Mouse (Mus musculus) heart, embryonic 11.5 days (tissue): ENCODE results near the gene Rab11b. TPM values are rescaled to one million over a fixed set of nuclear protein-coding genes. Genes with fewer than 3 reads are reported as not detected.

Experiments
- ATAC-seq: fragments of 200-750 bp; cut with Nextera tagmentation; replicated peaks from 2 replicates; pipeline ENCODE4 v1.8.0; 2017; ENCODE audit warnings: moderate library complexity; ENCODE audit not compliant: insufficient number of reproducible peaks, low FRiP score, low TSS enrichment
- H3K27ac ChIP-seq: fragments of 300-500 bp; sonication (generic); 2 replicates; pipeline ENCODE4 v1.5.1; 2014; ENCODE audit warnings: mild to moderate bottlenecking, low read depth, low read length
- H3K27me3 ChIP-seq: fragments of 300-500 bp; sonication (generic); 2 replicates; pipeline ENCODE4 v1.6.1; 2014; ENCODE audit warnings: mild to moderate bottlenecking, low read length, mixed read lengths; ENCODE audit not compliant: control insufficient read depth, insufficient read depth
- H3K36me3 ChIP-seq: fragments of 300-500 bp; sonication (generic); 2 replicates; pipeline ENCODE4 v1.6.1; 2014; ENCODE audit warnings: mild to moderate bottlenecking, low read length, moderate library complexity, mixed read lengths; ENCODE audit not compliant: control insufficient read depth, insufficient read depth
- H3K4me1 ChIP-seq: fragments of 300-500 bp; sonication (generic); 2 replicates; pipeline ENCODE4 v1.6.1; 2014; ENCODE audit warnings: low read length; ENCODE audit not compliant: control insufficient read depth, insufficient read depth
- H3K4me2 ChIP-seq: fragments of 300-500 bp; sonication (generic); 2 replicates; pipeline ENCODE4 v1.6.1; 2014; ENCODE audit warnings: mild to moderate bottlenecking, moderate library complexity
- H3K4me3 ChIP-seq: fragments of 300-500 bp; sonication (generic); 2 replicates; pipeline ENCODE4 v1.5.1; 2014; ENCODE audit warnings: low read depth, low read length
- H3K9ac ChIP-seq: fragments of 300-500 bp; sonication (generic); 2 replicates; pipeline ENCODE4 v1.6.1; 2014; ENCODE audit warnings: mild to moderate bottlenecking, low read depth, low read length, moderate library complexity
- H3K9me3 ChIP-seq: fragments of 300-500 bp; sonication (generic); replicated peaks from 2 replicates; pipeline ENCODE4 v1.6.1; 2016; ENCODE audit warnings: low read length; ENCODE audit not compliant: control insufficient read depth
- WGBS: fragments of 180-500 bp; shearing (Covaris S2); extraction: QIAGEN DNeasy Blood & Tissue Kit; methylation state at CpG from one replicate; pipeline ENCODE4 v1.1.7; 2014; ENCODE audit not compliant: insufficient replicate concordance; 5-methylcytosine and 5-hydroxymethylcytosine counted together
- polyA plus RNA-seq: library from polyadenylated mRNA; unstranded; fragments of >200 nt; fragmentation: Nextera tagmentation; extraction: Ambion mirVana; gene quantifications from 2 replicates; pipeline ENCODE4 v1.2.1, GENCODE M21; 2014

The Rab11b gene
- polyA plus RNA-seq, 1 experiment from 2014 or later: 285 TPM

GRCm38 (mm10) chr17:33779271-33779966 is 19.1 kb upstream of the Rab11b start:
- WGBS: 45% methylated on average over 9 of the region's 9 CpGs
- H3K4me3 ChIP-seq: no peak overlapping the region
- peak overlapping the region; percentile 46; the same call in 1 of the 2 replicates for H3K9ac ChIP-seq
- H3K4me2 ChIP-seq: peak overlapping the region; percentile 95
- peak overlapping the region; percentile 78 for H3K27ac ChIP-seq
- no peaks in the 10 kb centered on the region for H3K36me3 ChIP-seq
- H3K27me3 ChIP-seq: peaks cover 6% of the 10 kb centered on the region; the same call in 1 of the 2 replicates
- H3K9me3 ChIP-seq: no peaks in the 10 kb centered on the region
- H3K4me1 ChIP-seq: peaks cover 36% of the 10 kb centered on the region
- ATAC-seq: peak; percentile 40; the same call in 1 of the 2 replicates

- Histone ChIP-seq H3K4me2 (no peak overlapping the region), H3K27ac (no peak overlapping the region), H3K27me3 (no peaks in the 10 kb centered on the region), H3K36me3 (no peaks in the 10 kb centered on the region), H3K9me3 (no peaks in the 10 kb centered on the region), H3K4me3 (no peak overlapping the region), H3K4me1 (peaks cover 15% of the 10 kb centered on the region), H3K9ac (no peak overlapping the region)
- ATAC-seq: no peak
- 95% methylated on average over 4 of the region's 4 CpGs for WGBS
Observed at GRCm38 (mm10) chr17:33775287-33775686, 15.0 kb upstream of the Rab11b start.

GRCm38 (mm10) chr17:33774573-33775155 is 14.3 kb upstream of the Rab11b start:
- WGBS: 90% methylated on average over 8 of the region's 8 CpGs

GRCm38 (mm10) chr17:33773871-33774572 is 13.7 kb upstream of the Rab11b start:
- no peaks in the 10 kb centered on the region for H3K27me3 ChIP-seq
- H3K4me1 ChIP-seq: peaks cover 6% of the 10 kb centered on the region
- H3K27ac ChIP-seq: no peak overlapping the region
- H3K9me3 ChIP-seq: no peaks in the 10 kb centered on the region
- H3K4me3 ChIP-seq: no peak overlapping the region
- H3K4me2 ChIP-seq: no peak overlapping the region
- WGBS: 86% methylated on average over 6 of the region's 6 CpGs
- no peak for ATAC-seq
- H3K36me3 ChIP-seq: no peaks in the 10 kb centered on the region
- no peak overlapping the region for H3K9ac ChIP-seq

More at GRCm38 (mm10) chr17:33774573-33775155, 14.3 kb upstream of the Rab11b start:
- no peak overlapping the region for H3K4me2 ChIP-seq
- no peak for ATAC-seq
- peaks cover 12% of the 10 kb centered on the region for H3K4me1 ChIP-seq
- no peaks in the 10 kb centered on the region for H3K36me3 ChIP-seq
- no peak overlapping the region for H3K27ac ChIP-seq
- H3K9me3 ChIP-seq: no peaks in the 10 kb centered on the region
- H3K27me3 ChIP-seq: no peaks in the 10 kb centered on the region
- H3K9ac ChIP-seq: no peak overlapping the region
- H3K4me3 ChIP-seq: no peak overlapping the region

DNA sequence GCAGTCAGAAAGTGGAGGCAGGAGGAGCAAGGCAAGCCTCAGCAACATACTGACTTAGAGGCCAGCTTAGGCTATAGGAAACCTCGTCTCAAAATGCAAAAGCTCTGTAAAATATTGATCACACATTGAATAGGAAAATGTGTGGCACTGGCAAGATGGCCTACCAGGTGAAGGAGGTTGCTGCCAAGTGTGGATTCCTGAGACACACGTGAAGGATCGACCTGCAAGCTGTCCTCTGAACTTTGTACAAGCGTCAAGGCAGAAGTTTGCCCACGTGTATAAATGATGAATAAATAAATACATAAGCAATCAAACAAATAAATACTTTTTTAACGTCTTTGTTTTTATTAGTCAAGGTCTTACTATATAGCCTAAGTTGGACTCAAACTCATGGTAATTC is 13.1 kb upstream of the Rab11b start:
- WGBS: 76% methylated on average over 6 of the region's 6 CpGs
- Histone ChIP-seq H3K9ac (no peak overlapping the region), H3K4me2 (no peak overlapping the region), H3K27ac (no peak overlapping the region), H3K27me3 (no peaks in the 10 kb centered on the region), H3K9me3 (no peaks in the 10 kb centered on the region), H3K36me3 (no peaks in the 10 kb centered on the region), H3K4me3 (no peak overlapping the region), H3K4me1 (no peaks in the 10 kb centered on the region; the same call in 1 of the 2 replicates)
- ATAC-seq: no peak

DNA sequence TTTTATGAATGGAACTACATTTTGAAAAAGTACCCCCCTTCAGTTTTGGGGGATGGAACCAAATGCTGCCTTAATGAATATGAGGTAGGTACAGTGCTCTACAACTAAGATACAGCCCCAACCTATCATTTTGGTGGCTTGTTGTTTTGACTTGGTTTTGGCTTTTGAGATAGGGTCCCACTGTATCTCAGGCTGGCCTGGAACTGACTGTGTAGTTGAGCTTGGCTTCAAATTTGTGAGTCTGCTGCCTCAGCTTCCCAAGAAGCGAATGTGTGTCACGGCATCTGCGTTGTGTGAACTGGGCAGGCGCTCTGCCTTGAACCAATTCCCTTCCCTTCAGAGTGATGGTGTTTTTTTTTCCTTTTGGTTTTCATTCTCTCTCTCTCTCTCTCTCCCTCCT is 11.3 kb upstream of the Rab11b start:
- no peaks in the 10 kb centered on the region for H3K9me3 ChIP-seq
- no peak overlapping the region for H3K4me3 ChIP-seq
- no peaks in the 10 kb centered on the region for H3K27me3 ChIP-seq
- H3K36me3 ChIP-seq: no peaks in the 10 kb centered on the region
- H3K27ac ChIP-seq: no peak overlapping the region
- H3K4me2 ChIP-seq: no peak overlapping the region
- H3K9ac ChIP-seq: no peak overlapping the region
- 88% methylated on average over 4 of the region's 4 CpGs for WGBS
- H3K4me1 ChIP-seq: no peaks in the 10 kb centered on the region
- no peak for ATAC-seq

DNA sequence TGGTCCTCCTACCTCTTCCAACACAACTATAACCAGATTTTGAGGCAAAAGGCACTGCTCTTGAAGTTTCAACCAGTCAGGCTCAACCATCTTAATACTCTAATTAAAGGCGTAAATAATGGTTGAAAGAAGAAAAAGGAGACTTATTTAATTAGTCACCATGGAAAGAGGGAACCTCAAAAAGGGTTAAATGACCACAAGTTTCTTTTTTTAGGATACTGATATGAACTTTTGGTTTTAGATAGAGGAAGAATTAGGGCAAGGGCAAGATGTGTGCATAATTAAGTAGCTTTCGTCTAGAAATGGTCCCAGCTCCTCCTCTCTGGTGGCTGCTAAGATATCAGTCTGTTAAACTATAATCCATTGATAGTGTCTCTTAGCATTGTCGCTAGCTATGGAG is 6.1 kb upstream of the Rab11b start:
- H3K4me2 ChIP-seq: no peak overlapping the region
- H3K9ac ChIP-seq: no peak overlapping the region
- no peaks in the 10 kb centered on the region for H3K27me3 ChIP-seq
- no peaks in the 10 kb centered on the region for H3K9me3 ChIP-seq
- no peak overlapping the region for H3K27ac ChIP-seq
- H3K36me3 ChIP-seq: no peaks in the 10 kb centered on the region
- 65% methylated on average over 3 of the region's 3 CpGs for WGBS
- no peak overlapping the region for H3K4me3 ChIP-seq
- no peak for ATAC-seq
- H3K4me1 ChIP-seq: no peaks in the 10 kb centered on the region

DNA sequence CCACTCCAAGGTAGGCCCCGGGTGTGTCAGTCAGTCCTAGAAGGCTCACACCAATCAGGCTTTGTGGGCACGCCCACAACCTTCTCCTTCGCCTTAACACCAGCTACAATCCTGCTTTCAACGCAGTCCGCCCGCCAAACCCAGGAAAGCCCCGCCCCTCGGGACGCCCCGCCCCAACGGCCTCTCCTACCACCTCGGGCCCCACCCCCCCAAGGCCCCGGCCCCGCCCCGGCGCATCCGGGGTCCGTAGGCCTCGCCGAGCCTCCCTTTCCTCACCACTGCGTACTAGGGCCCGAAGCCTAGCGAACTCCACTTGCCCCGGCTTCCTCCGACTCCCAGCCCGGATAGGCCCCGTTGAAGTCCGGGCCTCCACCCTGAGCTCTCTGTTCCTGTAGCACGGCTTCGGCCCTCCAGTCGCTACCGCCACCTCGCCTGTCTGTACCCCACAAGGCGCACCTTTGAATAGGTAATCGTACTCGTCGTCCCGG is 519 bp downstream of the Rab11b start:
- ATAC-seq: peak; percentile 87
- Histone ChIP-seq H3K36me3 (no peaks in the 10 kb centered on the region), H3K9me3 (no peaks in the 10 kb centered on the region), H3K4me1 (peaks cover 30% of the 10 kb centered on the region), H3K27me3 (no peaks in the 10 kb centered on the region), H3K4me2 (peak overlapping the region; percentile 85), H3K4me3 (peak overlapping the region; percentile 89), H3K9ac (peak overlapping the region; percentile 99), H3K27ac (peak overlapping the region; percentile 100)
- WGBS: under 1% methylated on average over 35 of the region's 38 CpGs
